Mouse (Mus musculus) liver, embryonic 14.5 days (tissue): ENCODE measurements around the gene Tnk1.

ENCODE experiments used
- CTCF ChIP-seq: IDR thresholded peaks from 2 replicates; pipeline ENCODE4 v1.5.1; 2016; ENCODE audit warnings: antibody characterized with exemption, low read depth, control low read depth
- EP300 ChIP-seq: IDR thresholded peaks from 2 replicates; pipeline ENCODE4 v1.6.1; 2016; ENCODE audit warnings: antibody characterized with exemption, low read depth

DNA sequence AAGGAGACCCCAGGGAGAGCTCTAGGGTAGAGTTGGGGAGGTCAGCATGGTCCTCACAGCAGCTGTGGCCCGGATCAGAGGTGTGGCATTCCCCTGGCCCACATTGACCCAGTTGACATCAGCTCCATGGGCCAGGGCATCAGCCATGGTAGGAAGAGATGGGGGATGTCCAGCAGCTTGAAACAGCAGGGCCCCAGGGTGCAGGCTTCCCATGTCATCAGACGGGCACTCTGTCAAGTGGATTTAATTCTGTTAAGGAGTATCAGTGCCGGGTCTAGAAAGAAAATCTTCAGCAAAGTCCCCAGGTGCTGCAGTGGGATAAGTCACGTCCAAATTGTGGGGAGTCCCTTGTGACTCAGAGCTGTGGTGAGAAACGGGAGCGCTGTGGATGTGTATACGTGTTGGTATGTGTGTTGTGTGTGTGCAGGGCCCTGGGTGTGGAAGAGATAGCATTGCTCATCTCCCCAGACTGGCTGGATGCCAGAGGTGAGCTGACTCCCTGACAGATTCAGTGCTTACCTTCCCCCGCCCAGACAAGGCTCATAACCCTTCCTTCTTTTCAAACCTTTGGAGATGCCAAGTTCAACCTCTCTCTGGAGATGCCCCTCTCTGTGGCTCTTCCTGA is 25.1 kb upstream of the Tnk1 start:
- TF ChIP-seq CTCF (no peak), EP300 (no peak)
